Mouse (Mus musculus) frontal cortex, adult (tissue): ENCODE results near the gene Vwa3a.
"Not testable (repeated sequence)": the region's sequence is repeated elsewhere in the genome, so short reads cannot be mapped to it uniquely, and the experiment has no call there.

Experiments used
- ATAC-seq: cut with Nextera tagmentation; 2 replicates; pipeline ENCODE4 v1.9.2; 2017; ENCODE audit warnings: mild to moderate bottlenecking, moderate library complexity, mixed read lengths; ENCODE audit not compliant: low TSS enrichment

Gene Vwa3a

GRCm38 (mm10) chr7:120739018-120739417, at the start of gene Vwa3a:
Gene Vwa3a, plus strand, starts transcription at chr7:120739318.
- ATAC-seq, result no peak

GRCm38 (mm10) chr7:120690634-120691033, 48.5 kb upstream of the Vwa3a start:
- ATAC-seq, result no peak

- ATAC-seq, result peak; percentile 88
These were observed 45.2 kb upstream of the Vwa3a start for GRCm38 (mm10) chr7:120693831-120694375.

GRCm38 (mm10) chr7:120695196-120695595, 43.9 kb upstream of the Vwa3a start:
- ATAC-seq, result no peak

- ATAC-seq, result no peak
These were observed 43.5 kb upstream of the Vwa3a start for GRCm38 (mm10) chr7:120695641-120696040.

- ATAC-seq, result no peak
These were observed 42.8 kb upstream of the Vwa3a start for GRCm38 (mm10) chr7:120696331-120696730.

GRCm38 (mm10) chr7:120699586-120699985, 39.5 kb upstream of the Vwa3a start:
- ATAC-seq, result no peak

- ATAC-seq, result no peak
These were observed 35.2 kb upstream of the Vwa3a start for GRCm38 (mm10) chr7:120703888-120704287.

- ATAC-seq, result peak; percentile 83
These were observed 27.0 kb upstream of the Vwa3a start for GRCm38 (mm10) chr7:120712071-120712470.

- ATAC-seq, result no peak
These were observed 25.9 kb upstream of the Vwa3a start for GRCm38 (mm10) chr7:120713225-120713624.

- ATAC-seq, result not testable (repeated sequence)
These were observed 25.2 kb upstream of the Vwa3a start for GRCm38 (mm10) chr7:120713951-120714350.

- no peak for ATAC-seq
These were observed 21.9 kb upstream of the Vwa3a start for GRCm38 (mm10) chr7:120717261-120717660.

- ATAC-seq, result no peak
These were observed 18.1 kb upstream of the Vwa3a start for GRCm38 (mm10) chr7:120721051-120721450.

- no peak for ATAC-seq
These were observed 17.7 kb upstream of the Vwa3a start for GRCm38 (mm10) chr7:120721456-120721855.

- no peak for ATAC-seq
These were observed 17.1 kb upstream of the Vwa3a start for GRCm38 (mm10) chr7:120722063-120722462.

- ATAC-seq, result peak; percentile 44
These were observed 16.3 kb upstream of the Vwa3a start for GRCm38 (mm10) chr7:120722839-120723278.

GRCm38 (mm10) chr7:120727581-120727980, 11.5 kb upstream of the Vwa3a start:
- ATAC-seq, result peak; percentile 69

- ATAC-seq, result no peak
These were observed 9.5 kb upstream of the Vwa3a start for GRCm38 (mm10) chr7:120729635-120730034.

GRCm38 (mm10) chr7:120732906-120733305, 6.2 kb upstream of the Vwa3a start:
- ATAC-seq, result no peak

- peak; percentile 90 for ATAC-seq
These were observed 512 bp downstream of the Vwa3a start for GRCm38 (mm10) chr7:120739558-120740101.

- no peak for ATAC-seq
These were observed 4.5 kb downstream of the Vwa3a start for GRCm38 (mm10) chr7:120743366-120744351.

GRCm38 (mm10) chr7:120744606-120745005, 5.5 kb downstream of the Vwa3a start:
- ATAC-seq, result no peak

GRCm38 (mm10) chr7:120746029-120746428, 6.9 kb downstream of the Vwa3a start:
- no peak for ATAC-seq
